Mouse (Mus musculus) urinary bladder, adult 2 months (tissue): ENCODE measurements around the gene Sptlc2. TPM values are rescaled to one million over a fixed set of nuclear protein-coding genes. Genes with fewer than 3 reads are reported as not detected.
"Not testable (repeated sequence)": the region's sequence is repeated elsewhere in the genome, so short reads cannot be mapped to it uniquely, and the experiment has no call there.

Experiments
- DNase-seq: peaks from one replicate; pipeline ENCODE4 v3.0.0; 2022; ENCODE audit warnings: low spot score
- polyA plus RNA-seq: library from polyadenylated mRNA; depleted of rRNA; stranded (reverse); fragments of >200 nt; gene quantifications from 2 replicates; pipeline ENCODE4 v1.2.3, GENCODE M21; 2012

Sptlc2 gene
- polyA plus RNA-seq, 1 experiment: 52.8 TPM

- DNase-seq: no peak
Measured at GRCm38 (mm10) chr12:87331053-87331456, 57.1 kb downstream of the Sptlc2 start.

DNA sequence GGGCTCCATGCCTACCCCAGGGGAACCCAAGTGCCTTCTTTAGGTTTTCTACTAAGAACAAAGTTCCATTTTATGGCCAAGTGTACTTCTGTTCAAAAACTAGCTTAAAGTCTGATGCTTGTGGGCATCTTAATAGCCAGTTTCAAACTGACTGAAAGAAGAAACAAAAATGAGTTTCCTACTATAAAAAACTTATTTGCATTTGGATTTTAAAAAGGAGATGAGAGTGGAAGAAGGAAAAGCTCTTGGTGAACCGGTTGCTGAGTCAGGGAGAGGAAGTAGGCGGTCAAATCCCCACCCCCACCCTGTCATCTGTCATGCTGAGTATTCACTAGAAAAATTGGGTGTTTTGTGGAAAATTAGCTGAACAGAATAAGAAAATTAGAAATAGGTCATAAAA is 57.9 kb downstream of the Sptlc2 start:
- no peak for DNase-seq

DNA sequence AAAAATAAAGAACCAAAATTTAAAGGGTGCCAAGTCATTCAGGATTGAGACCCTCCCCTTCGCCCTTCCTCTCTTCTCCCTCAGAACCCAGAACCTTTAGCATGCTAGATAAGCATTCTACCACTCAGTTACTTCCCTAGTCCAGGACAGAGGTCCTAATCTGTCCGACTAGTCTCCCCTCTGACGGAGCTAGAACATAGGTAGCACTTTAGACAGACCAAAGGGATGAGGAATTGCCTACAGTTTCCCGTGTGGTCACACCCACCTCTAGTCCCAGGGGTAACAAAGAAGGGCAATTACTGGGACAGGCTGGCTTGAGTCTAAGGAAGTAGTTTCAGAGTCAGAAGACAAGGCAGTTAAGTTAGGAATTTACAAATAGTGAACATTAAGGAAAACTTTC is 60.1 kb downstream of the Sptlc2 start:
- DNase-seq: no peak

GRCm38 (mm10) chr12:87327610-87328009 is 60.5 kb downstream of the Sptlc2 start:
- no peak for DNase-seq

- no peak for DNase-seq
Measured at GRCm38 (mm10) chr12:87325452-87325851, 62.7 kb downstream of the Sptlc2 start.

- no peak for DNase-seq
Measured at GRCm38 (mm10) chr12:87319229-87319628, 68.9 kb downstream of the Sptlc2 start.

DNA sequence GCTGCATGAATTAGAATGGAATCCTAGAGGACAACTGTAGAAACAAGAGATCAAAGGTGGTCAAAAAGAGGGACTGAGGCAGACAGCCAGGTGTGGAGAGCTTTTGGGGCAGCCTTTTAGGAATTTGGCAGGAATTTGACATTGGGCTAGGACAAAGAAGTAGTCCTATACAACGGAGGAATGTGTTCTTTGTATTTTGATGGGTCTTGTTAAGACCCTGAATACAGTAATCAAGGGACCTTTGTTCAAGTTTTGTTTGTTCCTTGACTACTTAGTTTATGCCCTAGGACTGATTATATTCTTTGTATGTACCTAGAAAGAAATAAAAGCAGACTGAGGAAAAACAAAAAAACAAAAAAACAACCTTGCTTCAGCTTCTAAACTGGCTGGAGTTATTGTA is 70.2 kb downstream of the Sptlc2 start:
- DNase-seq: no peak

- no peak for DNase-seq
Measured at GRCm38 (mm10) chr12:87313098-87313497, 75.1 kb downstream of the Sptlc2 start.

DNA sequence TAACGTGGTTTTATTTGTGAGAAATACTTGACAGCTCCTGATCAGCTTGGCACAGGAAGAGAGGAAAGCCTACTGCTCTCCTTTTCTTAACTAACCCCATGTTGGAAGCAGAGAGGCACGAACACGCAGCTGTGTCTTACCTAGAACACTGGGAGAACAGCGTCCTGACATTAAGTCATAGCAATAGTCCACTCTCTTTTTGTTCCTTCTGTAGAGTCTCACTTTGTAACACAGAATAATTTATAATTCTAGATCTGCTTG is 81.6 kb downstream of the Sptlc2 start:
- not testable (repeated sequence) for DNase-seq

DNA sequence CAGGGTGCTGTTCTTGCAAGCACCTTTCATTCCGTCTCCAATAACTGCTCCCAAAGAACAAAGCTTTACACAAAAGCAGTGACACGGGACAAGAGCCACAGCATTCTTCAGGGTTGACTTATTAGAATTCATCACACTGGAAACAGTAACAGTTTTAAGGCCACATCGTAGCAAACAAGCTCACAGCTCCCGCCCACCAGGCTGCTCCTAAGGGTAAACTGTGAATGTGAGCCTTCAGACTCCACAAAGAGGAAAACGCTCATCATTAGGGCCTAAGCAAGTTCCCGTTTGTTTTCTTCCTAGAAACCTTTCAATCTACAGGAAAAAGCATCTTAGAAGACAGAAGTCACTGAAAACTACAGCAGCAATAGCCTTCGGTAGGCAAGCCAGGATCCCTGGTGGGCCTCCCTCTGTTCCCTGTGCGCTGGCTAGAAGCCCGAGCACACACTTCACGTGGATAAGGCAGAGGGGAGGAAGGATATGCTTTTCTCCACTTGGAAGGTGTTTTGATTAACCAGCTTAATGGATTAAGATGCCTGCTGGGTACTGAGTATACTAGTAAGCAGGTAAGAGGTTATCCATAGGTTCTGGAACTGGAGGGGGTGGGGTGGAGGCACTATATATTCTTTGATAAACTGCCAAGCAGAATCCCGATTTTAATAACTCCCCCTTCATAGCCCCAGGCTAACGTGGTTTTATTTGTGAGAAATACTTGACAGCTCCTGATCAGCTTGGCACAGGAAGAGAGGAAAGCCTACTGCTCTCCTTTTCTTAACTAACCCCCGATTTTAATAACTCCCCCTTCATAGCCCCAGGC is 82.2 kb downstream of the Sptlc2 start:
- no peak for DNase-seq

- no peak for DNase-seq
Measured at GRCm38 (mm10) chr12:87301189-87301588, 87.0 kb downstream of the Sptlc2 start.

DNA sequence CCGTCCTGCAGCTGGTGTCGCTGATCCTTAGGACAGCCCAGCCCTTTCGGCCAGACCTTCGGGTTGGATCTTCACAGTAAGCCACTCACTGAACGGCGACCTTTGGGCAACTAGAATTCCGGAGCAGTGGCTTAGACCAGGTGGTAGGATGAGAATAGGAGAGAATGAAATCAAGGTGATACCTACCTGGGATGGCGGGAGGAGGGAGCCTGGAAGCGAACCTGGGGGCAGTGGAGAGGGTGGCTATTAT is 87.8 kb downstream of the Sptlc2 start:
- no peak for DNase-seq

DNA sequence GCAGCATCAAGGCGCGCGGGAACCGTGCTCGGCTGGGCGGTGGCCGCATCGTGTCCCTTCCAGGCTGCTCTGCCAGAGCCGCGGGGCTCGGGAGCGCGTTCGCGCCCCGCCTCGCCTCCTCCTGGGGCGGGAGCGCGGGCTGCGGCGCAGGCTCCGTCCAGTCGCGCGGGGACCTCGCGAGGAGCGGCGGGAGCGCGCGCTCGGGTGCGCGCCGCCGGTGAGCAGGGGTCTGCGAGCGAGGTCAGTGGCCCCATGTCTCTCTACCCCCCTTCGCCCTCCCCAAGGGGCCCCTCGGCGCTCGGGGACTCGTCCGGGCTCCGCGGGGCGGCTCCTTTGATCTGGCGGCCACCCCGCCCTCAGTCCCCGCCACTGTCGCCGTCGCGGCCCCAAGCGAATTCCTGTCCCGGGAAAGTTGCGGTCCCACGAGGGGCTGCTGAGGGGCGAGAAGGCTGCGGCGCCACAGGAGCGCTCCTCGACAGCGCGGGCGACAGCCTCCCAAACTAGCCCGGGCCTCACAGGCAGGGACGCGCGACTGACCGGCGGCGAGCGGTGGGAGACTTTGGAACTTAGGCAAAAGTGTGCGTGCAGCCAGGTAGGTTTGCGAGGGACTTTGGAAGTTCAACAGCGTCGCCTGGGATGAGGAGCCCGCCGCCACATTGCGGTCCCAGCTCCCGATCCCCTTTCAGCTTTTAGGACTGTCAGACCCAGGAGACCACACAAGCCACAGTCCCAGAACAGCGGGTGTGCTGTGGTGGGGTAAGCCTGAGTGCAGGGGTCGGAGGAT is 88.3 kb downstream of the Sptlc2 start, which contains the start of gene Ism2:
Ism2 (minus strand) TSS at position 49 of the 784 bp plus-strand sequence.
- no peak for DNase-seq

- no peak for DNase-seq
Measured at GRCm38 (mm10) chr12:87299037-87299656, 89.0 kb downstream of the Sptlc2 start.

DNA sequence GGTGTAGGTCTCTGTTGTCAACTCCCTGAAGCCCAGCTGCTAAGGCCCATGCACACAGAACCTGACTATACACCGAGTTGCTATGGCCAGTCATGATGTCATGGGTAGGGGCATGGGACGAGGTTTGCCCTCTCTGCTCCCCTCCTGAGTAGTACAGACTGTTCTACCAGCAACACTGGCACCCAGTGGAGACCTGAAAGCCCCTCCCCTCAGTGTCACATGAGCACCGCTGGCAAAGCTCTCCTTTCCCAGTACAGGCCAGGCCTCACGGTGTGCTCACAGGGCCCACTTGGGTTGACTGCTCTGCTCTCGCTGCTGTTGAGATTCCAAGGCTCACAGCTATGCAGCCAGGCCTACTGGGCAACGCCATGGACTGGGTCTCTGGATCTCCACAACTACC is 94.2 kb downstream of the Sptlc2 start:
- no peak for DNase-seq

GRCm38 (mm10) chr12:87289100-87289499 is 99.1 kb downstream of the Sptlc2 start:
- DNase-seq: no peak

DNA sequence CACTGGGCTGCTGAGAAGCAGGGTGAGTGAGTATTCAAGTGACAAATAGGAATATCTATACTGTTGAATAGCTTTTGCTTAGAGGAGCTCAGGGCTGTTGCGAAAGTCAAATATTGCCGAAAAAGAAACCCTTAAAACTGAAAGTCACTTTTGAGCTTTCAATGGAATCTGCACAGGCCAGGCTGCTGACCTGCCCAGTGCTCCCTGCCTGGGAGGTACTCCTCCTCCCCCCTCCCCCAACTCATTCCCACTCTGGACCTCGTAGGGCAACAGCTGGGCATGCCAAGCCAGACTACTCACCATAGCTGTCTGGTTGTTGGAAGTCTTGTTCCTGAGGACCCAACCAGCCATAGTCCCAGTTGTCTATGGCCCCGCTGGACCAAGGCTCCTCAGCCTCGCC is 103.4 kb downstream of the Sptlc2 start:
- no peak for DNase-seq

- DNase-seq: no peak
Measured at GRCm38 (mm10) chr12:87284268-87284667, 103.9 kb downstream of the Sptlc2 start.

DNA sequence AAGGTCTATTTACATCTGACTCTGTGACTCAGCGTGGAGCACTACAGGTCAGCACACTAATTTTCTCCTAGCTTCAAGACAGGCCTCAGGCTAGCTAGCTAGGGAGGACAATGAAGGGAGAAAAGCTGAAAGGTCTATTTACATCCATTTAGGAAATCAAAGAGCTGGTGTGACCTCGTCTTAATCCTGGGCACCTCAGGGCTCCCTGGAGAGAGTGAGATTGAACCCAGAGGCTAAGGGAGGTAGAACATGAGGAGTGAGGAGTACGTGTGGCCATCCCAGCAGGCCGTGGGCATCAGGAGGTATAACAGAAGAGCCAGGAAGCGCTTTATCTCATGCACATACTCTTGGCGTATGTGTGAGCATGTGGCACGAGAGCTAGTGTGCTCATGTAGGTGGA is 104.4 kb downstream of the Sptlc2 start:
- no peak for DNase-seq

GRCm38 (mm10) chr12:87282743-87283142 is 105.4 kb downstream of the Sptlc2 start:
- DNase-seq: no peak

DNA sequence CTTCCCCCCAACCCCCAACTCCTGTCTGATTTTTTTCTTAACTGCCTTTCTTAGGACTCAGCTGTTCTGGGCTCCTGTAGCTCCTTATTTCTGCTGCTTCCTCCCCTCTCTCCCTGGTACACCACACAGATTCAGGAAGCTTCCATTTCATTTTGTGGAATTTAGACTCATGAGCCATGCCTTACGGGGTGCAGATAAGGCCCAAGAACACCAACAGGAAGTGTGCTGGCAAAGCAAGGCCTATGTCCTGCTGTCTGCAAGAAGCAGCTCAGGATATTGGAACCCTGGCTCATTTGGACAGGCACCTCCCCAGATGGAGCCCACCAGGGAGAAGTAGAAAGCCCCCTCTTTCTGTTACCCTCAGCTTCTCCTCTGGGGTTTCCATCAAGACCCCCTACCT is 106.4 kb downstream of the Sptlc2 start:
- DNase-seq: no peak

DNA sequence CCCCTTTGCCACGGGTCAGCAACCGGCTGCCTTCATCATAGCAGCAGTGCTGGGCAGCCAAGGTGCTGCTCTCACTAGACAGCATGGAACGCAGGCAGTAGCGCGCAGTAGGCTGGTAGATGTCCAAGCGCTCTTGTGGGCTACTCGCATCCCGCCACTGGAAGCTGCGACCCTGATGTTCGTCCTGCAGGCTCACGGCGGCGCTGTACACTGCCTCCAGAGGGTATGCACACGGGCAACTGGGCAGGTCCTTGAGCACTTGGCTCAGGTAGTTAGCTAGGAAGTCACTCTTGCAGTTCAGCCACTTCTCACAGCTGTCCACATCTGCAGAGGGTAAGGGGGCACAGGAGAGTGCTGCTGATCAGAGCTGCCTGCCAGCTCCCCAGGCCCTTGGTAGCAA is 108.3 kb downstream of the Sptlc2 start:
- DNase-seq: no peak

- DNase-seq: no peak
Measured at GRCm38 (mm10) chr12:87279350-87279749, 108.8 kb downstream of the Sptlc2 start.
